Mouse (Mus musculus): ENCODE measurements around the gene Acsm3. TPM values are rescaled to one million over a fixed set of nuclear protein-coding genes. Genes with fewer than 3 reads are reported as not detected.
A peak's percentile ranks its signal among the peaks of the same experiment; 100 is the strongest.
"Not testable (repeated sequence)": the region's sequence is repeated elsewhere in the genome, so short reads cannot be mapped to it uniquely, and the experiment has no call there.

Acsm3 gene
- polyA plus RNA-seq (2012; fragmentation: generic; extraction: Trizol): 0.02 TPM
- long read RNA-seq, experiment 1: 0 reads
- long read RNA-seq, experiment 2: 0 reads

GRCm38 (mm10) chr7:119760527-119760951, at the start of gene Acsm3:
Gene Acsm3 (plus strand): TSS chr7:119760923.
- Histone ChIP-seq H3K27me3 (ENCODE audit: control insufficient read depth, insufficient read depth, insufficient read length) (no peaks in the 10 kb centered on the region), H3ac (ENCODE audit: control insufficient read depth, insufficient read length, low read depth) (no peak within 1 kb of the TSS), H3K4me3 (ENCODE audit: insufficient read depth, poor library complexity, severe bottlenecking) (no peak within 1 kb of the TSS), H3K36me3 (ENCODE audit: control insufficient read depth, insufficient read depth) (no peaks in the 10 kb centered on the region), H3K79me2 (ENCODE audit: control insufficient read depth, insufficient read depth) (no peaks in the 10 kb centered on the region), H3K79me3 (ENCODE audit: low read depth) (no peaks in the 10 kb centered on the region)
- TF ChIP-seq FOSL1 (IDR thresholded peaks at IDR 0.05; ENCODE audit: insufficient read depth, low read length, poor library complexity, severe bottlenecking): no peak
- no peak for TF ChIP-seq CEBPB (IDR thresholded peaks at IDR 0.05; ENCODE audit: low read depth)
- TF ChIP-seq USF1 (IDR thresholded peaks at IDR 0.05; ENCODE audit: low read depth): no peak
- TF ChIP-seq MYOG (IDR thresholded peaks at IDR 0.05; ENCODE audit: control insufficient read depth, extremely low read depth, insufficient read length): no peak
- TF ChIP-seq MAX (IDR thresholded peaks at IDR 0.05): no peak
- TF ChIP-seq CTCF (IDR thresholded peaks at IDR 0.05; ENCODE audit: control insufficient read depth, insufficient read depth, insufficient read length): no peak
- no peak for TF ChIP-seq MYOD1 (IDR thresholded peaks at IDR 0.05; ENCODE audit: control insufficient read depth, insufficient read length, low read depth)

- H3ac ChIP-seq (ENCODE audit: control insufficient read depth, insufficient read length, low read depth): no peak overlapping the region
- TF ChIP-seq MYOD1 (IDR thresholded peaks at IDR 0.05; ENCODE audit: control insufficient read depth, insufficient read length, low read depth): no peak
- no peak for TF ChIP-seq FOSL1 (IDR thresholded peaks at IDR 0.05; ENCODE audit: insufficient read depth, low read length, poor library complexity, severe bottlenecking)
- TF ChIP-seq MYOG (IDR thresholded peaks at IDR 0.05; ENCODE audit: control insufficient read depth, extremely low read depth, insufficient read length): no peak
- TF ChIP-seq USF1 (IDR thresholded peaks at IDR 0.05; ENCODE audit: low read depth): no peak
- TF ChIP-seq CEBPB (IDR thresholded peaks at IDR 0.05; ENCODE audit: low read depth): no peak
- no peak for TF ChIP-seq CTCF (IDR thresholded peaks at IDR 0.05; ENCODE audit: control insufficient read depth, insufficient read depth, insufficient read length)
- TF ChIP-seq MAX (IDR thresholded peaks at IDR 0.05): no peak
- peaks cover 6% of the 10 kb centered on the region for H3K79me3 ChIP-seq (ENCODE audit: low read depth)
- peaks cover 31% of the 10 kb centered on the region for H3K36me3 ChIP-seq (ENCODE audit: control insufficient read depth, insufficient read depth)
- H3K4me3 ChIP-seq (ENCODE audit: insufficient read depth, poor library complexity, severe bottlenecking): no peak overlapping the region
- peaks cover 8% of the 10 kb centered on the region for H3K79me2 ChIP-seq (ENCODE audit: control insufficient read depth, insufficient read depth)
- no peaks in the 10 kb centered on the region for H3K27me3 ChIP-seq (ENCODE audit: control insufficient read depth, insufficient read depth, insufficient read length)
Measured at GRCm38 (mm10) chr7:119714111-119714510, 46.6 kb upstream of the Acsm3 start.

- peak within 1 kb of the TSS; percentile 74 for H3ac ChIP-seq (ENCODE audit: control insufficient read depth, insufficient read length, low read depth)
- peak; percentile 64 for TF ChIP-seq CEBPB (IDR thresholded peaks at IDR 0.05; ENCODE audit: low read depth)
- no peak for TF ChIP-seq MYOD1 (IDR thresholded peaks at IDR 0.05; ENCODE audit: control insufficient read depth, insufficient read length, low read depth)
- TF ChIP-seq CTCF (IDR thresholded peaks at IDR 0.05; ENCODE audit: control insufficient read depth, insufficient read depth, insufficient read length): peak; percentile 53
- TF ChIP-seq MAX (IDR thresholded peaks at IDR 0.05): peak; percentile 98
- H3K4me3 ChIP-seq (ENCODE audit: insufficient read depth, poor library complexity, severe bottlenecking): peak within 1 kb of the TSS; percentile 90
- no peaks in the 10 kb centered on the region for H3K27me3 ChIP-seq (ENCODE audit: control insufficient read depth, insufficient read depth, insufficient read length)
- peaks cover 23% of the 10 kb centered on the region for H3K79me2 ChIP-seq (ENCODE audit: control insufficient read depth, insufficient read depth)
- H3K36me3 ChIP-seq (ENCODE audit: control insufficient read depth, insufficient read depth): peaks cover 32% of the 10 kb centered on the region
- peaks cover 16% of the 10 kb centered on the region for H3K79me3 ChIP-seq (ENCODE audit: low read depth)
Measured at GRCm38 (mm10) chr7:119720253-119720946, 40.3 kb upstream of the Acsm3 start, which contains the start of gene Thumpd1. Gene Thumpd1 (minus strand): TSS chr7:119720798.

- no peaks in the 10 kb centered on the region for H3K27me3 ChIP-seq (ENCODE audit: control insufficient read depth, insufficient read depth, insufficient read length)
- H3ac ChIP-seq (ENCODE audit: control insufficient read depth, insufficient read length, low read depth): no peak overlapping the region
- TF ChIP-seq CEBPB (IDR thresholded peaks at IDR 0.05; ENCODE audit: low read depth): no peak
- TF ChIP-seq CTCF (IDR thresholded peaks at IDR 0.05; ENCODE audit: control insufficient read depth, insufficient read depth, insufficient read length): no peak
- no peak for TF ChIP-seq MYOD1 (IDR thresholded peaks at IDR 0.05; ENCODE audit: control insufficient read depth, insufficient read length, low read depth)
- H3K4me3 ChIP-seq (ENCODE audit: insufficient read depth, poor library complexity, severe bottlenecking): peak overlapping the region; percentile 90
- H3K36me3 ChIP-seq (ENCODE audit: control insufficient read depth, insufficient read depth): peaks cover 32% of the 10 kb centered on the region
- H3K79me3 ChIP-seq (ENCODE audit: low read depth): peaks cover 16% of the 10 kb centered on the region
- H3K79me2 ChIP-seq (ENCODE audit: control insufficient read depth, insufficient read depth): peaks cover 23% of the 10 kb centered on the region
Measured at GRCm38 (mm10) chr7:119720947-119721310, 39.8 kb upstream of the Acsm3 start.

GRCm38 (mm10) chr7:119727621-119728020, 33.1 kb upstream of the Acsm3 start:
- no peak for TF ChIP-seq CTCF (IDR thresholded peaks at IDR 0.05; ENCODE audit: control insufficient read depth, insufficient read depth, insufficient read length)
- TF ChIP-seq MYOG (IDR thresholded peaks at IDR 0.05; ENCODE audit: control insufficient read depth, extremely low read depth, insufficient read length): no peak
- TF ChIP-seq FOSL1 (IDR thresholded peaks at IDR 0.05; ENCODE audit: insufficient read depth, low read length, poor library complexity, severe bottlenecking): no peak
- no peak for TF ChIP-seq CEBPB (IDR thresholded peaks at IDR 0.05; ENCODE audit: low read depth)
- TF ChIP-seq MAX (IDR thresholded peaks at IDR 0.05): no peak
- TF ChIP-seq MYOD1 (IDR thresholded peaks at IDR 0.05; ENCODE audit: control insufficient read depth, insufficient read length, low read depth): no peak
- TF ChIP-seq USF1 (IDR thresholded peaks at IDR 0.05; ENCODE audit: low read depth): no peak
- no peak overlapping the region for H3ac ChIP-seq (ENCODE audit: control insufficient read depth, insufficient read length, low read depth)
- H3K4me3 ChIP-seq (ENCODE audit: insufficient read depth, poor library complexity, severe bottlenecking): no peak overlapping the region
- no peaks in the 10 kb centered on the region for H3K36me3 ChIP-seq (ENCODE audit: control insufficient read depth, insufficient read depth)
- H3K79me2 ChIP-seq (ENCODE audit: control insufficient read depth, insufficient read depth): no peaks in the 10 kb centered on the region
- no peaks in the 10 kb centered on the region for H3K27me3 ChIP-seq (ENCODE audit: control insufficient read depth, insufficient read depth, insufficient read length)
- no peaks in the 10 kb centered on the region for H3K79me3 ChIP-seq (ENCODE audit: low read depth)

GRCm38 (mm10) chr7:119731262-119731661, 29.5 kb upstream of the Acsm3 start:
- H3K4me3 ChIP-seq (ENCODE audit: insufficient read depth, poor library complexity, severe bottlenecking); H3K36me3 ChIP-seq (ENCODE audit: control insufficient read depth, insufficient read depth); H3K79me3 ChIP-seq (ENCODE audit: low read depth); H3K27me3 ChIP-seq (ENCODE audit: control insufficient read depth, insufficient read depth, insufficient read length); H3K79me2 ChIP-seq (ENCODE audit: control insufficient read depth, insufficient read depth); H3ac ChIP-seq (ENCODE audit: control insufficient read depth, insufficient read length, low read depth): not testable (repeated sequence)
